Mouse (Mus musculus) bone marrow macrophage, adult 2 months (primary cell): ENCODE data around the gene 1110032A03Rik.

Source experiments
- CTCF ChIP-seq: IDR thresholded peaks from 2 replicates; pipeline ENCODE4 v1.5.1; 2012; ENCODE audit warnings: low read depth, mild to moderate bottlenecking, low read length, moderate library complexity
- POLR2A ChIP-seq: IDR thresholded peaks from 2 replicates; pipeline ENCODE4 v1.6.1; 2012; ENCODE audit warnings: mild to moderate bottlenecking, low read depth, low read length, borderline replicate concordance

- TF ChIP-seq POLR2A (no peak), CTCF (no peak)
Measured at GRCm38 (mm10) chr9:50729600-50729999, 45.7 kb downstream of the 1110032A03Rik start.
